Mouse (Mus musculus) heart, adult 2 months (tissue): ENCODE measurements around the gene Tirap.

Experiments used
- CTCF ChIP-seq: fragments of 200-600 bp; IDR thresholded peaks from 2 replicates; pipeline ENCODE4 v1.8.1; 2022; ENCODE audit warnings: antibody characterized with exemption, mild to moderate bottlenecking, moderate library complexity
- POLR2A ChIP-seq: fragments of 200-500 bp; IDR thresholded peaks from 2 replicates; pipeline ENCODE4 v1.6.1; 2011; ENCODE audit warnings: mild to moderate bottlenecking, low read depth, low read length, control low read depth; ENCODE audit not compliant: insufficient read depth

DNA sequence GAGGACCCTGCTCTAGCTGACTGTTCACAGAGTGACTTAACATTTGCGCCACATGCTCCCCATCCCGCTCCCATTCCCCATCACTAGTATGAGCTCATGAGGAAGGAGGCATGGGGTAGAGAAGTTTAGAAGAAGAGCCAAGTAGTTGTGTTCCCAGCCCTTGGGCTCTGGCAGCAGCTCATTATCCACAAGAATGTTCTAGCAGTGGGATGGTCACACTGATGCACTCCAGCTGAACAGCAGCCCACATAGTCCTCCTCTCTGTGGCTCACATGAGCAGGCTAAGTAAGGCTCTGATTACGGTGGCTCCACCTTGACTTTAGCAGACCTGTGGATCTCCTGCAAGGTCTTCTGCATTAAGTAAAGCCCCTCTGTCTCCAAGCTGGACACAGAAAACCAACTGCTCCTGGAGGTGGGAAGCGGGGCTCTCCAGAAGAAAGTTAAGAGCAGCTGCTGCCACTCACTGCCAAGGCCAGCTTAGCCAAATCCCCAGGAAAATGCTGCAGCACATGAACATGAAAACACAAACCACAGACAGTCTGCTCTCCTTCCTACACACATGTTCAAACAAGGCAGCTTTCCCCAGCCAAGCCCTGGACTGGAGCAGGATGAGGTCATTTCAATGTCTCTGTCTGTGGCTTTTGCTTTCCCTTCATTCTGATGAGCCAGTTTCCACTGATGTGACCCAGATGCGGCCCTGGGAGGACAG is 43.9 kb downstream of the Tirap start:
- TF ChIP-seq CTCF (no peak), POLR2A (no peak)
